In genomic region chr11:5789071-5789753, GRCm38 (mm10) we compare ENCODE assay signal across 8 mouse cellular contexts. TPM values are rescaled to one million over a fixed set of nuclear protein-coding genes. Genes with fewer than 3 reads are reported as not detected.
A peak's percentile ranks its signal among the peaks of the same experiment; 100 is the strongest.
DNase-seq lines count a peak whose midpoint lies in the region; ATAC-seq lines count a peak whose summit lies in the region.

No protein-coding gene starts in this region.

- ATAC-seq in neural tube, embryonic 11.5 days (ENCODE audit: insufficient read depth, low FRiP score, low TSS enrichment): no peak
- no peak for ATAC-seq in hindbrain, embryonic 15.5 days (ENCODE audit: low FRiP score, low read depth)

- peaks cover 13% of the 10 kb centered on the region for H3K4me1 ChIP-seq in neural tube, embryonic 11.5 days (ENCODE audit: control insufficient read depth, insufficient read depth, low read length)
- peaks cover 26% of the 10 kb centered on the region for H3K4me1 ChIP-seq in hindbrain, embryonic 15.5 days (replicated peaks)
- H3K4me1 ChIP-seq in midbrain, embryonic 10.5 days: peaks cover 28% of the 10 kb centered on the region

- no peaks in the 10 kb centered on the region for H3K9me3 ChIP-seq in neural tube, embryonic 11.5 days (ENCODE audit: control insufficient read depth, low read length)
- H3K9me3 ChIP-seq in hindbrain, embryonic 15.5 days: no peaks in the 10 kb centered on the region
- H3K9me3 ChIP-seq in midbrain, embryonic 10.5 days (replicated peaks): no peaks in the 10 kb centered on the region

- no peaks in the 10 kb centered on the region for H3K27me3 ChIP-seq in neural tube, embryonic 11.5 days (ENCODE audit: control insufficient read depth, insufficient read depth, low read length)
- no peaks in the 10 kb centered on the region for H3K27me3 ChIP-seq in hindbrain, embryonic 15.5 days
- no peaks in the 10 kb centered on the region for H3K27me3 ChIP-seq in midbrain, embryonic 10.5 days (ENCODE audit: low read depth, poor library complexity, severe bottlenecking)

- WGBS in neural tube, embryonic 11.5 days: 78% methylated on average over 6 of the region's 6 CpGs
- whole genome bisulfite sequencing in hindbrain, embryonic 15.5 days: 75% methylated on average over 6 of the region's 6 CpGs
- WGBS in midbrain, embryonic 10.5 days: 79% methylated on average over 6 of the region's 6 CpGs

- no peak for DNase-seq in neural tube, embryonic 11.5 days (ENCODE audit: low spot score)
- no peak for DNase-seq in neural tube, embryonic 10.5 days (ENCODE audit: extremely low spot score, low spot score)
- DNase-seq in c-Kit-positive CD71-positive TER-119-negative erythroid progenitor cells, embryonic 14.5 days (ENCODE audit: low read depth): peak; percentile 43
- DNase-seq in midbrain, embryonic 10.5 days (ENCODE audit: low spot score): no peak
- no peak for DNase-seq in frontal cortex, postnatal 14 days (ENCODE audit: low spot score in 2 of 2)
- no peak for DNase-seq in yolk sac, embryonic 10.5 days (ENCODE audit: low spot score)
- DNase-seq in embryo, embryonic 9.5 days (ENCODE audit: extremely low spot score): no peak

- H3K9ac ChIP-seq in neural tube, embryonic 11.5 days (ENCODE audit: low read length): peak overlapping the region; percentile 89
- peak overlapping the region; percentile 82 for H3K9ac ChIP-seq in hindbrain, embryonic 15.5 days

- peak overlapping the region; percentile 65 for H3K4me2 ChIP-seq in neural tube, embryonic 11.5 days (ENCODE audit: low read depth)
- peak overlapping the region; percentile 78 for H3K4me2 ChIP-seq in hindbrain, embryonic 15.5 days

- peak overlapping the region; percentile 90 for H3K4me3 ChIP-seq in neural tube, embryonic 11.5 days (ENCODE audit: low read depth, low read length)
- H3K4me3 ChIP-seq in hindbrain, embryonic 15.5 days: peak overlapping the region; percentile 73
- peak overlapping the region; percentile 93 for H3K4me3 ChIP-seq in midbrain, embryonic 10.5 days

- H3K36me3 ChIP-seq in neural tube, embryonic 11.5 days (ENCODE audit: control insufficient read depth, insufficient read depth, low read length): peaks cover 3% of the 10 kb centered on the region; the same call in 1 of the 2 replicates
- H3K36me3 ChIP-seq in hindbrain, embryonic 15.5 days: peaks cover 19% of the 10 kb centered on the region
- peaks cover 39% of the 10 kb centered on the region for H3K36me3 ChIP-seq in midbrain, embryonic 10.5 days

- peak overlapping the region; percentile 76 for H3K27ac ChIP-seq in neural tube, embryonic 11.5 days (ENCODE audit: low read depth, low read length)
- H3K27ac ChIP-seq in hindbrain, embryonic 15.5 days (replicated peaks): peak overlapping the region; percentile 90
- peak overlapping the region; percentile 92 for H3K27ac ChIP-seq in midbrain, embryonic 10.5 days (replicated peaks)

RNA-seq across cellular contexts. Expression of gene Dbnl, which starts 0.9 kb away (rescaled TPM):
- 149 and 156 TPM in 2 replicates for polyA plus RNA-seq in neural tube, embryonic 11.5 days (2014; fragmentation: Nextera tagmentation; extraction: Ambion mirVana)
- 134 and 139 TPM in 2 replicates for polyA plus RNA-seq in hindbrain, embryonic 15.5 days (2015; fragmentation: Nextera tagmentation; extraction: Ambion mirVana)
- 142 and 159 TPM in 2 replicates for polyA plus RNA-seq in midbrain, embryonic 10.5 days (2016; fragmentation: Nextera tagmentation; extraction: Ambion mirVana)

RNA-seq across cellular contexts. Expression of gene Pgam2, which starts 14.3 kb away (rescaled TPM):
- polyA plus RNA-seq in neural tube, embryonic 11.5 days (2014; fragmentation: Nextera tagmentation; extraction: Ambion mirVana): 17.4 and 20.5 TPM in 2 replicates
- polyA plus RNA-seq in hindbrain, embryonic 15.5 days (2015; fragmentation: Nextera tagmentation; extraction: Ambion mirVana): 2.7 and 3.3 TPM in 2 replicates
- polyA plus RNA-seq in midbrain, embryonic 10.5 days (2016; fragmentation: Nextera tagmentation; extraction: Ambion mirVana): 2.5 and 5.5 TPM in 2 replicates

RNA-seq across cellular contexts. Expression of gene Urgcp, which starts 27.0 kb away (rescaled TPM):
- polyA plus RNA-seq in neural tube, embryonic 11.5 days (2014; fragmentation: Nextera tagmentation; extraction: Ambion mirVana): 14.4 and 16.5 TPM in 2 replicates
- polyA plus RNA-seq in hindbrain, embryonic 15.5 days (2015; fragmentation: Nextera tagmentation; extraction: Ambion mirVana): 33.5 TPM in 2 replicates
- polyA plus RNA-seq in midbrain, embryonic 10.5 days (2016; fragmentation: Nextera tagmentation; extraction: Ambion mirVana): 18.3 and 22.8 TPM in 2 replicates

RNA-seq across cellular contexts. Expression of gene Polm, which starts 48.6 kb away (rescaled TPM):
- polyA plus RNA-seq in neural tube, embryonic 11.5 days (2014; fragmentation: Nextera tagmentation; extraction: Ambion mirVana): 5.0 and 6.2 TPM in 2 replicates
- polyA plus RNA-seq in hindbrain, embryonic 15.5 days (2015; fragmentation: Nextera tagmentation; extraction: Ambion mirVana): 7.3 TPM in 2 replicates
- polyA plus RNA-seq in midbrain, embryonic 10.5 days (2016; fragmentation: Nextera tagmentation; extraction: Ambion mirVana): 9.8 and 10.8 TPM in 2 replicates
